Comparison of ENCODE assay signal across 21 mouse cellular contexts in genomic region chr12:40857466-40857865, GRCm38 (mm10).
"Had no signal": no experiment of that assay in that cellular context is flagged by ENCODE, and none has a peak within 500 bp of the region (broad histone marks: within the 10 kb centered on the region; RNA-seq: fewer than 3 reads in every experiment).

No protein-coding gene starts in this region.

- H3K27ac ChIP-seq: midbrain, embryonic 10.5 days; midbrain, embryonic 12.5 days; neural tube, embryonic 13.5 days; neural tube, embryonic 15.5 days; stomach, embryonic 15.5 days; stomach, postnatal 0 days had no signal

- DNase-seq: lung, adult 18-20 months; lung, embryonic 14.5 days; lung, postnatal 10 days; lung, postnatal 4 days; midbrain, embryonic 14.5 days; retina, postnatal 1 day; right cerebral cortex, adult 18-20 months; right cerebral cortex, postnatal 25 days; right cerebral cortex, postnatal 4 days; spleen, adult 18-20 months; thymus, adult 2 months; thymus, postnatal 25 days; thymus, postnatal 4 days had no signal

- H3K4me2 ChIP-seq: lung, embryonic 14.5 days; midbrain, embryonic 12.5 days; neural tube, embryonic 13.5 days; neural tube, embryonic 15.5 days; stomach, embryonic 15.5 days had no signal

- H3K9me3 ChIP-seq: midbrain, embryonic 10.5 days; midbrain, embryonic 12.5 days; neural tube, embryonic 13.5 days; neural tube, embryonic 15.5 days; stomach, embryonic 15.5 days had no signal

- H3K27me3 ChIP-seq: midbrain, embryonic 12.5 days; neural tube, embryonic 13.5 days; neural tube, embryonic 15.5 days; stomach, embryonic 15.5 days had no signal

- ATAC-seq: midbrain, embryonic 16.5 days had no signal

- H3K36me3 ChIP-seq: midbrain, embryonic 10.5 days; midbrain, embryonic 12.5 days; neural tube, embryonic 13.5 days; neural tube, embryonic 15.5 days; stomach, embryonic 15.5 days had no signal

- H3K4me1 ChIP-seq: midbrain, embryonic 10.5 days; midbrain, embryonic 12.5 days; neural tube, embryonic 13.5 days; neural tube, embryonic 15.5 days; stomach, embryonic 15.5 days had no signal

- H3K4me3 ChIP-seq: midbrain, embryonic 10.5 days; midbrain, embryonic 12.5 days; myocyte; neural tube, embryonic 13.5 days; neural tube, embryonic 15.5 days; stomach, embryonic 15.5 days had no signal

- H3K9ac ChIP-seq: lung, embryonic 14.5 days; midbrain, embryonic 12.5 days; neural tube, embryonic 13.5 days; neural tube, embryonic 15.5 days; stomach, embryonic 15.5 days had no signal
